ENCODE assay signal across 28 mouse cellular contexts in the genomic region with DNA sequence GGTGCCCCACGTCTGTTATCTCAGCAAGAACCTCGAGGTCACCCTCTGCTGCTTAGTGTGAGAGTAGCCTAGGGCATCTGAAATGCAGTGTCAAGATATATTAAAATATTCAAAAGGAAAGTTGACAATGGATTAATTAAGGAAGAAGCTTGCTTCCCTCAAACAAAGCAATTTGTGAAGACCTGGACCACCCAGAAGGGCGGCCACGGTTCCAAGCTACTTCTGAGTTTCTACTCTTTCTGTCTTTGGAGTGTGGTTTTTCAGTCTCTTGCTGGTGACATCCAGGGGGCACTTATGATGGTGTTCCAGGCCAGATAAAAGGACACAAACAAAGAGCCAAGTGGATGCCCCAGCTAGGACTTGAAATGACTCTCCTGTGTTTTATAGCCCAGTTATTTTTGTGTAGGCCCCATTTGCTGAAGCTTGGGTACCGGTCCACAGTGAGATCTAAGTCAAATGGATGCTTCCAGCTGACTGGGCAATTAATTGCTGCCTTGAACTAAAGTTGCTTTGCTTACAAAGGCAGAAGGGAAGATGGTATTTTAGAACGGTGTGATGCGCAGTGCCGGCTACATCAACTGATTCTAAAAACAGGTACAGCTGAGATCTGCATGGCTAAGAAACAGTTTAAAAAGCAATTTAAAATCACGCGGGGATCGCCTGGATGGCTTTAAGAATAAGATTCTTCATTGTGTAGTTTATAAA.
A peak's percentile ranks its signal among the peaks of the same experiment; 100 is the strongest.
DNase-seq lines count a peak whose midpoint lies in the region; ATAC-seq and TF ChIP-seq lines count a peak whose summit lies in the region.
"Had no signal": no experiment of that assay in that cellular context is flagged by ENCODE, and none has a peak within 500 bp of the region (broad histone marks: within the 10 kb centered on the region; RNA-seq: fewer than 3 reads in every experiment).

No protein-coding gene starts in this region.

- no peaks in the 10 kb centered on the region for H3K36me3 ChIP-seq in midbrain, embryonic 11.5 days (ENCODE audit: control insufficient read depth, insufficient read depth, low read length)
- no peaks in the 10 kb centered on the region for H3K36me3 ChIP-seq in midbrain, postnatal 0 days (ENCODE audit: insufficient read depth, low read length)
- H3K36me3 ChIP-seq: embryonic facial prominence, embryonic 12.5 days; forebrain, embryonic 12.5 days; forebrain, embryonic 15.5 days; G1E; heart, embryonic 12.5 days; heart, embryonic 15.5 days; hindbrain, embryonic 12.5 days; hindbrain, embryonic 15.5 days had no signal

- H3K4me3 ChIP-seq in midbrain, embryonic 11.5 days (ENCODE audit: low read depth, low read length): no peak overlapping the region
- H3K4me3 ChIP-seq in midbrain, postnatal 0 days (ENCODE audit: low read depth, low read length): no peak overlapping the region
- H3K4me3 ChIP-seq: embryonic facial prominence, embryonic 12.5 days; erythroblast, embryonic 14.5 days; forebrain, embryonic 12.5 days; forebrain, embryonic 15.5 days; gastrocnemius, adult 2 months; heart, embryonic 12.5 days; heart, embryonic 15.5 days; hindbrain, embryonic 12.5 days; hindbrain, embryonic 15.5 days had no signal

- H3K27me3 ChIP-seq in midbrain, embryonic 11.5 days (ENCODE audit: control insufficient read depth, insufficient read depth, low read length): no peaks in the 10 kb centered on the region
- no peaks in the 10 kb centered on the region for H3K27me3 ChIP-seq in midbrain, postnatal 0 days (ENCODE audit: insufficient read depth, low read length)
- H3K27me3 ChIP-seq: CH12.LX; embryonic facial prominence, embryonic 12.5 days; forebrain, embryonic 12.5 days; forebrain, embryonic 15.5 days; heart, embryonic 12.5 days; heart, embryonic 15.5 days; hindbrain, embryonic 12.5 days; hindbrain, embryonic 15.5 days had no signal

- H3K4me1 ChIP-seq in midbrain, embryonic 11.5 days (ENCODE audit: control insufficient read depth, insufficient read depth, low read length): no peaks in the 10 kb centered on the region
- no peaks in the 10 kb centered on the region for H3K4me1 ChIP-seq in midbrain, postnatal 0 days (ENCODE audit: insufficient read depth, low read length)
- H3K4me1 ChIP-seq: embryonic facial prominence, embryonic 12.5 days; forebrain, embryonic 12.5 days; hindbrain, embryonic 12.5 days; hindbrain, embryonic 15.5 days had no signal

- no peak overlapping the region for H3K27ac ChIP-seq in midbrain, embryonic 11.5 days (ENCODE audit: low read depth, low read length)
- no peak overlapping the region for H3K27ac ChIP-seq in midbrain, postnatal 0 days (ENCODE audit: low read depth, low read length)
- H3K27ac ChIP-seq: embryonic facial prominence, embryonic 12.5 days; forebrain, embryonic 12.5 days; forebrain, embryonic 15.5 days; gastrocnemius, adult 2 months; heart, embryonic 15.5 days; hindbrain, embryonic 12.5 days; hindbrain, embryonic 15.5 days had no signal

- H3K9ac ChIP-seq in midbrain, embryonic 11.5 days (ENCODE audit: low read length): no peak overlapping the region
- no peak overlapping the region for H3K9ac ChIP-seq in midbrain, postnatal 0 days (replicated peaks; ENCODE audit: low read length, poor library complexity, severe bottlenecking)
- H3K9ac ChIP-seq: embryonic facial prominence, embryonic 12.5 days; forebrain, embryonic 12.5 days; forebrain, embryonic 15.5 days; heart, embryonic 12.5 days; heart, embryonic 15.5 days; hindbrain, embryonic 12.5 days; hindbrain, embryonic 15.5 days had no signal

- TF ChIP-seq CTCF in midbrain, postnatal 0 days (IDR thresholded peaks at IDR 0.05): no peak

- DNase-seq in frontal cortex, postnatal 10 days (ENCODE audit: low spot score in 2 of 2): no peak
- peak; percentile 76 for DNase-seq in midbrain, embryonic 11.5 days (ENCODE audit: low spot score, missing footprints)
- DNase-seq in midbrain, postnatal 0 days (ENCODE audit: low spot score): no peak
- peak; percentile 96 for DNase-seq in retina, postnatal 1 day
- no peak for DNase-seq in lung, postnatal 14 days
- DNase-seq in heart, adult 8-10 months (ENCODE audit: low spot score): no peak
- DNase-seq: adrenal gland, adult 2 months; adrenal gland, postnatal 14 days; B cell, adult 2 months; cerebellum, adult 11-12 months; cerebellum, adult 9-10 months; cerebellum, postnatal 14 days; gastrocnemius, adult 2 months; gastrocnemius, postnatal 14 days; heart, adult 11 months; heart, postnatal 10 days; heart, postnatal 4 days had no signal

- 86% methylated on average over 11 of the region's 11 CpGs for WGBS in midbrain, embryonic 11.5 days
- 77% methylated on average over 11 of the region's 11 CpGs for WGBS in midbrain, postnatal 0 days

- H3K4me2 ChIP-seq in midbrain, embryonic 11.5 days: no peak overlapping the region
- H3K4me2 ChIP-seq in midbrain, postnatal 0 days (ENCODE audit: low read depth, low read length, poor library complexity, severe bottlenecking): no peak overlapping the region
- H3K4me2 ChIP-seq: embryonic facial prominence, embryonic 12.5 days; forebrain, embryonic 12.5 days; forebrain, embryonic 15.5 days; heart, embryonic 12.5 days; heart, embryonic 15.5 days; hindbrain, embryonic 12.5 days; hindbrain, embryonic 15.5 days had no signal

- peak; percentile 24; the same call in 1 of the 2 replicates for ATAC-seq in frontal cortex, adult (ENCODE audit: low TSS enrichment)
- no peak for ATAC-seq in midbrain, embryonic 11.5 days (ENCODE audit: low FRiP score)
- ATAC-seq in midbrain, postnatal 0 days (ENCODE audit: low FRiP score): no peak
- ATAC-seq: forebrain, embryonic 15.5 days had no signal

- 0 out of 2 replicates have a peak, but pooled peaks cover 3% of the 10 kb centered on the region for H3K9me3 ChIP-seq in midbrain, embryonic 11.5 days (ENCODE audit: control insufficient read depth, low read length)
- H3K9me3 ChIP-seq in midbrain, postnatal 0 days (ENCODE audit: low read length): no peaks in the 10 kb centered on the region
- H3K9me3 ChIP-seq: embryonic facial prominence, embryonic 12.5 days; forebrain, embryonic 15.5 days; G1E; heart, embryonic 12.5 days; heart, embryonic 15.5 days; hindbrain, embryonic 12.5 days; hindbrain, embryonic 15.5 days had no signal

Comparison
In these comparisons a context has a peak if more than half of its experiments do, and no peak if none do; other contexts are left out.
1. DNase-seq: peak in midbrain, embryonic 11.5 days (single experiment) and retina, postnatal 1 day (single experiment); none in frontal cortex, postnatal 10 days (0 of 2), midbrain, postnatal 0 days (single experiment), lung, postnatal 14 days (single experiment) and heart, adult 8-10 months (single experiment).